Mouse (Mus musculus) kidney, embryonic 14.5 days (tissue): Measurements from ENCODE around the gene Olfr1321. TPM values are rescaled to one million over a fixed set of nuclear protein-coding genes. Genes with fewer than 3 reads are reported as not detected.

Experiments used
- ATAC-seq: fragments of 200-750 bp; cut with Nextera tagmentation; 2 replicates; pipeline ENCODE4 v1.8.0; 2017; ENCODE audit warnings: moderate number of reproducible peaks, mild to moderate bottlenecking, moderate TSS enrichment, moderate library complexity; ENCODE audit not compliant: low FRiP score, low TSS enrichment
- H3K27ac ChIP-seq: fragments of 300-500 bp; sonication (generic); 2 replicates; pipeline ENCODE4 v1.5.1; 2014; ENCODE audit warnings: low read depth, mild to moderate bottlenecking, low read length, moderate library complexity, mixed read lengths
- H3K27me3 ChIP-seq: fragments of 300-500 bp; sonication (generic); 2 replicates; pipeline ENCODE4 v1.6.1; 2014; ENCODE audit warnings: mild to moderate bottlenecking, low read length; ENCODE audit not compliant: control insufficient read depth, insufficient read depth
- H3K36me3 ChIP-seq: fragments of 300-500 bp; sonication (generic); 2 replicates; pipeline ENCODE4 v1.6.1; 2014; ENCODE audit warnings: low read length, mixed read lengths; ENCODE audit not compliant: control insufficient read depth, insufficient read depth
- H3K4me1 ChIP-seq: fragments of 300-500 bp; sonication (generic); 2 replicates; pipeline ENCODE4 v1.6.1; 2014; ENCODE audit warnings: low read length, mixed read lengths; ENCODE audit not compliant: control insufficient read depth, insufficient read depth
- H3K4me2 ChIP-seq: fragments of 300-500 bp; sonication (generic); replicated peaks from 2 replicates; pipeline ENCODE4 v1.6.1; 2014; ENCODE audit warnings: low read depth, mild to moderate bottlenecking, low read length
- H3K4me3 ChIP-seq: fragments of 300-500 bp; sonication (generic); 2 replicates; pipeline ENCODE4 v1.5.1; 2014; ENCODE audit warnings: mild to moderate bottlenecking, low read length
- H3K9ac ChIP-seq: fragments of 300-500 bp; sonication (generic); 2 replicates; pipeline ENCODE4 v1.6.1; 2014; ENCODE audit warnings: low read depth, mild to moderate bottlenecking, low read length, moderate library complexity
- H3K9me3 ChIP-seq: fragments of 300-500 bp; sonication (generic); 2 replicates; pipeline ENCODE4 v1.6.1; 2016; ENCODE audit warnings: low read length; ENCODE audit not compliant: control insufficient read depth
- WGBS: fragments of 180-500 bp; shearing (Covaris S2); extraction: QIAGEN DNeasy Blood & Tissue Kit; methylation state at CpG from one replicate; pipeline ENCODE4 v1.1.7; 2014; 5-methylcytosine and 5-hydroxymethylcytosine counted together
- polyA plus RNA-seq: library from polyadenylated mRNA; unstranded; fragments of >200 nt; fragmentation: Nextera tagmentation; extraction: Ambion mirVana; gene quantifications from 2 replicates; pipeline ENCODE4 v1.2.1, GENCODE M21; 2014

Olfr1321 gene
- polyA plus RNA-seq, result not detected in 2 replicates

DNA sequence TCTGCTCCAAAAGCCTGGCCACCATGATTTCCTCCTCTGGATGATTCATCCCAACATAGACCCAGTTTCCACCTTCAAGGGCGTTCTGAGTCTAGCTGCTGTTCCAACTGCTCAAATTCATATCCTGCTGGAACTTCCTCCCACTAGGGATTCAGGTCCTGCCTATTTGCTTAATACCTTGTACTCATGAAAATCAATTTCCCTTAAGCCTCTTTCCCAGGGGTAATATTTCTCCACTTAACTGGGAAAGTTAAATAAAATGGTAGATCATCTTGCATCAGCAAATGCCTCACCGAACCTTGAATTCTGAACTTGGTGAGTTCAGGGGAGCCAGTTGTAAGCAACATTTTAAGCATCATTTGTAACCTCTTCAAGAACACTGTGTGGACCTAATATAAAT, at the start of gene Olfr1321:
TSS of gene Olfr1321 (minus strand) at position 101 of the 400 bp plus-strand sequence.
- WGBS, result 78% methylated on average over 2 of the region's 2 CpGs
- Histone ChIP-seq H3K9me3 (no peaks in the 10 kb centered on the region), H3K9ac (no peak within 1 kb of the TSS), H3K4me1 (no peaks in the 10 kb centered on the region), H3K4me3 (no peak within 1 kb of the TSS), H3K4me2 (no peak within 1 kb of the TSS), H3K36me3 (no peaks in the 10 kb centered on the region), H3K27me3 (no peaks in the 10 kb centered on the region), H3K27ac (no peak within 1 kb of the TSS)
- ATAC-seq, result no peak

DNA sequence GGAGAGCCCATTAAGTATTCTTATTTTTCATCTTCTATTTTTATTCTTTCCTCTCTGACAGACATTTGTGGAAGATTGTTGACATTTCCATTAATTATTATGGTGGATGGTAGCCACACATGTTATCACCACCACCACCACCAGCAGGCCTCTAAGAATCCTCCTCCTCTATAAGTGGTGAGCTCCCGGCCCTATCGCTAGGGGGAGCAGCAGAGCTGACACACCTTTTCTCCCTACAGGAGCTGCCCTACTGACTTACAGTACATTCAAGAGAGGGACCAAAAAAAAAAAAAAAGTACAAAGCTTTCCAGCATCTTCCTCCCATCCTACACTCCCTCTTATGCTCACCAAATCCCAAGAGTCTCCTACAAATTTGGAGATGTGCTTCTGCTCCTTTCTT, 36.0 kb upstream of the Olfr1321 start:
- Histone ChIP-seq H3K4me2 (no peak overlapping the region), H3K36me3 (no peaks in the 10 kb centered on the region), H3K9me3 (no peaks in the 10 kb centered on the region), H3K9ac (no peak overlapping the region), H3K27ac (no peak overlapping the region), H3K27me3 (no peaks in the 10 kb centered on the region), H3K4me1 (no peaks in the 10 kb centered on the region), H3K4me3 (no peak overlapping the region)
- ATAC-seq, result no peak
- WGBS, result 35% methylated on average over 2 of the region's 2 CpGs

- Histone ChIP-seq H3K4me1 (no peaks in the 10 kb centered on the region), H3K4me2 (no peak overlapping the region), H3K27ac (no peak overlapping the region), H3K4me3 (no peak overlapping the region), H3K9me3 (no peaks in the 10 kb centered on the region), H3K9ac (no peak overlapping the region), H3K36me3 (no peaks in the 10 kb centered on the region), H3K27me3 (no peaks in the 10 kb centered on the region)
- WGBS, result 50% methylated on average over 5 of the region's 5 CpGs
- no peak for ATAC-seq
Measured at GRCm38 (mm10) chrX:49745192-49745591, 10.3 kb upstream of the Olfr1321 start.

Other genes starting within 250 kb of the Olfr1321 start
- not detected in 2 replicates for gene Olfr1320, start 62.7 kb downstream of the Olfr1321 start, polyA plus RNA-seq
- 4.2 and 5.4 TPM in 2 replicates for gene Igsf1, start 62.7 kb upstream of the Olfr1321 start, polyA plus RNA-seq
- not detected in 2 replicates for gene Olfr1322, start 156.4 kb upstream of the Olfr1321 start, polyA plus RNA-seq